ENCODE assay signal across 12 mouse cellular contexts in genomic region chr7:44790066-44790465, GRCm38 (mm10).
"Had no signal": no experiment of that assay in that cellular context is flagged by ENCODE, and none has a peak within 500 bp of the region (broad histone marks: within the 10 kb centered on the region; RNA-seq: fewer than 3 reads in every experiment).

No protein-coding gene starts in this region.

- H3K27me3 ChIP-seq: lung, embryonic 15.5 days; midbrain, embryonic 15.5 days; neural tube, embryonic 12.5 days had no signal

- H3K4me1 ChIP-seq: liver, embryonic 12.5 days; lung, embryonic 15.5 days; midbrain, embryonic 15.5 days; neural tube, embryonic 12.5 days had no signal

- H3K36me3 ChIP-seq: limb, embryonic 10.5 days; liver, embryonic 12.5 days; lung, embryonic 15.5 days; midbrain, embryonic 15.5 days; neural tube, embryonic 12.5 days had no signal

- H3K4me2 ChIP-seq: liver, embryonic 12.5 days; lung, embryonic 15.5 days; midbrain, embryonic 11.5 days; midbrain, embryonic 15.5 days; neural tube, embryonic 12.5 days had no signal

- H3K9me3 ChIP-seq: limb, embryonic 10.5 days; lung, embryonic 15.5 days; midbrain, embryonic 15.5 days; neural tube, embryonic 12.5 days had no signal

- H3K9ac ChIP-seq: liver, embryonic 12.5 days; lung, embryonic 15.5 days; midbrain, embryonic 15.5 days; neural tube, embryonic 12.5 days had no signal

- H3K4me3 ChIP-seq: left cerebral cortex, adult 2 months; limb, embryonic 10.5 days; liver, embryonic 12.5 days; lung, embryonic 15.5 days; midbrain, embryonic 15.5 days; neural tube, embryonic 12.5 days had no signal

- ATAC-seq: intestine, postnatal 0 days; liver, embryonic 12.5 days; midbrain, embryonic 15.5 days had no signal

- H3K27ac ChIP-seq: left cerebral cortex, adult 2 months; limb, embryonic 10.5 days; liver, embryonic 12.5 days; lung, embryonic 15.5 days; macrophage; midbrain, embryonic 15.5 days; neural tube, embryonic 12.5 days had no signal

- DNase-seq: lung, postnatal 14 days; thymus, adult 2 months; thymus, postnatal 36 days had no signal
